Mouse (Mus musculus) lung, postnatal 25 days (tissue): ENCODE measurements around the gene Stat1.
A peak's percentile ranks its signal among the peaks of the same experiment; 100 is the strongest.

ENCODE experiments used
- DNase-seq: peaks from one replicate; pipeline ENCODE4 v3.0.0; 2022; ENCODE audit warnings: low spot score

Stat1 gene

GRCm38 (mm10) chr1:52118860-52119591, at the start of gene Stat1:
Gene Stat1, plus strand, starts transcription at chr1:52119440.
- peak; percentile 88 for DNase-seq

- DNase-seq = no peak
Observed at GRCm38 (mm10) chr1:52079724-52080367, 39.4 kb upstream of the Stat1 start.

- DNase-seq = no peak
Observed at GRCm38 (mm10) chr1:52080375-52080774, 38.9 kb upstream of the Stat1 start.

GRCm38 (mm10) chr1:52086236-52086635, 33.0 kb upstream of the Stat1 start:
- peak; percentile 1 for DNase-seq

GRCm38 (mm10) chr1:52087128-52087527, 32.1 kb upstream of the Stat1 start:
- DNase-seq = no peak

GRCm38 (mm10) chr1:52088634-52089033, 30.6 kb upstream of the Stat1 start:
- peak; percentile 6 for DNase-seq

GRCm38 (mm10) chr1:52098618-52099232, 20.5 kb upstream of the Stat1 start:
- peak; percentile 24 for DNase-seq

GRCm38 (mm10) chr1:52100496-52100895, 18.7 kb upstream of the Stat1 start:
- DNase-seq = peak; percentile 31

GRCm38 (mm10) chr1:52102795-52103194, 16.4 kb upstream of the Stat1 start:
- DNase-seq = no peak

GRCm38 (mm10) chr1:52107206-52107605, 12.0 kb upstream of the Stat1 start:
- DNase-seq = no peak

- DNase-seq = no peak
Observed at GRCm38 (mm10) chr1:52111217-52111616, 8.0 kb upstream of the Stat1 start.

- no peak for DNase-seq
Observed at GRCm38 (mm10) chr1:52112301-52112700, 6.9 kb upstream of the Stat1 start.

- no peak for DNase-seq
Observed at GRCm38 (mm10) chr1:52113067-52113665, 6.1 kb upstream of the Stat1 start.

- peak; percentile 98 for DNase-seq
Observed at GRCm38 (mm10) chr1:52113666-52114069, 5.6 kb upstream of the Stat1 start.

GRCm38 (mm10) chr1:52116441-52116840, 2.8 kb upstream of the Stat1 start:
- peak; percentile 30 for DNase-seq

GRCm38 (mm10) chr1:52117777-52118176, 1.5 kb upstream of the Stat1 start:
- no peak for DNase-seq

GRCm38 (mm10) chr1:52119691-52120090, 451 bp downstream of the Stat1 start:
- peak; percentile 6 for DNase-seq

GRCm38 (mm10) chr1:52120191-52120590, 951 bp downstream of the Stat1 start:
- no peak for DNase-seq

- DNase-seq = no peak
Observed at GRCm38 (mm10) chr1:52121052-52121451, 1.8 kb downstream of the Stat1 start.

- no peak for DNase-seq
Observed at GRCm38 (mm10) chr1:52124818-52125217, 5.6 kb downstream of the Stat1 start.

GRCm38 (mm10) chr1:52127350-52127749, 8.1 kb downstream of the Stat1 start:
- no peak for DNase-seq

GRCm38 (mm10) chr1:52129794-52130193, 10.6 kb downstream of the Stat1 start:
- DNase-seq = no peak
